Mouse (Mus musculus): ENCODE data around the gene Pnma1. TPM values are rescaled to one million over a fixed set of nuclear protein-coding genes. Genes with fewer than 3 reads are reported as not detected.

The Pnma1 gene
- polyA plus RNA-seq, 1 experiment from 2014 or later = 0.53 TPM

DNA sequence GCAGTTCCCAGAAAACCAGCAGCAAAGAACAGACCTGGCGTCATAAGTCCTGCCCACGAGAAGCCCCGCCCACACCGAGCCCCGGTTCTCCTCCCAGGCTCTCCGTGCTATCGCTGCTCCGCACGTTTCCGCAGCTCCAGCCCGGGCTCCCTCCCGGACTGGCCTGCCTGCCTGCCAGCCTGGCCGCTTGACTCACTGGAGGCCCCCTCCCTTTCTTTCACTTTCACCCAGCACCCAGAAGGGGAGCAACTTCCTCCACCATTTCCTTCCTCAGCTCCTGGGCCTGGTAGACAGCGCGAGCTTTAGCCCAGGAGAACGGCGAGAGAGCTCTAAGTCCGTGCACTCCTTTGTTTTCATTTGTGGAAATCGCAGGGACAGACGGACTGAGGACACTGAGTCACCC, 27.4 kb upstream of the Pnma1 start:
- peak overlapping the region; percentile 79 for H3K4me2 ChIP-seq

GRCm38 (mm10) chr12:84174871-84175270, 26.6 kb upstream of the Pnma1 start:
- no peak for ATAC-seq (replicated peaks; ENCODE audit: low FRiP score)
- H3K27me3 ChIP-seq (replicated peaks; ENCODE audit: control insufficient read depth, insufficient read depth, low read length) = no peaks in the 10 kb centered on the region
- DNase-seq (ENCODE audit: low spot score) = no peak
- no peak overlapping the region for H3K9ac ChIP-seq (ENCODE audit: low read depth, low read length)
- 50% methylated on average over 6 of the region's 6 CpGs for WGBS
- no peaks in the 10 kb centered on the region for H3K9me3 ChIP-seq (ENCODE audit: control insufficient read depth, low read length)
- peaks cover 61% of the 10 kb centered on the region for H3K4me1 ChIP-seq (replicated peaks; ENCODE audit: control insufficient read depth, insufficient read depth, low read length)
- H3K36me3 ChIP-seq (ENCODE audit: control insufficient read depth, insufficient read depth, low read length) = peaks cover 29% of the 10 kb centered on the region
- H3K4me3 ChIP-seq (ENCODE audit: low read depth, low read length) = no peak overlapping the region
- H3K4me2 ChIP-seq = peak overlapping the region; percentile 79
- H3K27ac ChIP-seq (ENCODE audit: low read depth, low read length) = peak overlapping the region; percentile 97

More for the DNA sequence above, 27.4 kb upstream of the Pnma1 start:
- H3K4me3 ChIP-seq (ENCODE audit: low read depth, low read length) = peak overlapping the region; percentile 43
- peaks cover 26% of the 10 kb centered on the region for H3K36me3 ChIP-seq (ENCODE audit: control insufficient read depth, insufficient read depth, low read length)
- under 1% methylated on average over 19 of the region's 20 CpGs for WGBS
- H3K27me3 ChIP-seq (replicated peaks; ENCODE audit: control insufficient read depth, insufficient read depth, low read length) = no peaks in the 10 kb centered on the region
- peak; percentile 89 for DNase-seq (ENCODE audit: low spot score)
- ATAC-seq (replicated peaks; ENCODE audit: low FRiP score) = peak; percentile 91
- H3K9me3 ChIP-seq (ENCODE audit: control insufficient read depth, low read length) = no peaks in the 10 kb centered on the region
- peak overlapping the region; percentile 97 for H3K27ac ChIP-seq (ENCODE audit: low read depth, low read length)
- peak overlapping the region; percentile 76 for H3K9ac ChIP-seq (ENCODE audit: low read depth, low read length)
- H3K4me1 ChIP-seq (replicated peaks; ENCODE audit: control insufficient read depth, insufficient read depth, low read length) = peaks cover 69% of the 10 kb centered on the region

DNA sequence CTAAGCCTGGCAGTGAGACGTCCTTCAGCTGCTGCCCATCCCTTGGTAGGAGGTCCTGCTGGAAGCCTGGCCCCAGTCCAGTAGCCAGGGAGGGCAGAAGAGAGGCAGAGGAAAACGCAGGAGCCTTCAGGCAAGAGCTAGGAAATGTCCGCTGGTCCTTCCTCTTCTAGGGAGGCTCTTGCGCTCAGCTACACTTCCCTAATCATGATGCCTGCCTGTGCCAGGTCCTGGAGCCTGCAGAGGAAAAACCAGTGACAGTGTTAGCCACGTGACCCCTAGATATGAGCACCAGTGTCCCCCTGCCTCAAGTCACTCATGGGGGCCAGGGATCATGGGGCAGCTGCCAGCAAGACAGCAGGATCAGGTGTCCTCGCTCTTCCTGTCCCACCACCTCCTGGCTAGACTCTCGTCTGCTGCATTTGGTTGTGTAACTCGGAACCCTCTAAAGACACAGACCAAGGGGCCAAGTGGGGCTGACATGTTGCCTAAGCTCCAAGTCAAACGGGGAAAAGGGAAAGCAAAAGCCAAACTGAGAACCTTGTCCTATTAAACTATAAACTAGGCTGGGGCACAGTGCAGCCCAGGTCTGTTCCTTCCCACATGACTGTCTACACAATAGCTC, 26.0 kb upstream of the Pnma1 start:
- 67% methylated on average over 9 of the region's 9 CpGs for WGBS
- Histone ChIP-seq H3K4me3 (ENCODE audit: low read depth, low read length) (no peak overlapping the region), H3K27ac (ENCODE audit: low read depth, low read length) (peak overlapping the region; percentile 97), H3K9ac (ENCODE audit: low read depth, low read length) (no peak overlapping the region), H3K36me3 (ENCODE audit: control insufficient read depth, insufficient read depth, low read length) (peaks cover 29% of the 10 kb centered on the region), H3K9me3 (ENCODE audit: control insufficient read depth, low read length) (no peaks in the 10 kb centered on the region), H3K4me2 (peak overlapping the region; percentile 79), H3K4me1 (replicated peaks; ENCODE audit: control insufficient read depth, insufficient read depth, low read length) (peaks cover 57% of the 10 kb centered on the region), H3K27me3 (replicated peaks; ENCODE audit: control insufficient read depth, insufficient read depth, low read length) (no peaks in the 10 kb centered on the region)
- DNase-seq (ENCODE audit: low spot score) = no peak
- ATAC-seq (replicated peaks; ENCODE audit: low FRiP score) = no peak

- Histone ChIP-seq H3K4me1 (replicated peaks; ENCODE audit: control insufficient read depth, insufficient read depth, low read length) (peaks cover 48% of the 10 kb centered on the region), H3K27ac (ENCODE audit: low read depth, low read length) (peak overlapping the region; percentile 97; the same call in 1 of the 2 replicates), H3K9ac (ENCODE audit: low read depth, low read length) (no peak overlapping the region), H3K4me2 (no peak overlapping the region), H3K27me3 (replicated peaks; ENCODE audit: control insufficient read depth, insufficient read depth, low read length) (no peaks in the 10 kb centered on the region), H3K9me3 (ENCODE audit: control insufficient read depth, low read length) (no peaks in the 10 kb centered on the region), H3K36me3 (ENCODE audit: control insufficient read depth, insufficient read depth, low read length) (peaks cover 29% of the 10 kb centered on the region), H3K4me3 (ENCODE audit: low read depth, low read length) (no peak overlapping the region)
- 93% methylated on average over 13 of the region's 13 CpGs for WGBS
- no peak for DNase-seq (ENCODE audit: low spot score)
- no peak for ATAC-seq (replicated peaks; ENCODE audit: low FRiP score)
Measured at GRCm38 (mm10) chr12:84173309-84173915, 25.1 kb upstream of the Pnma1 start.

- Histone ChIP-seq H3K4me1 (replicated peaks; ENCODE audit: control insufficient read depth, insufficient read depth, low read length) (peaks cover 42% of the 10 kb centered on the region), H3K4me3 (ENCODE audit: low read depth, low read length) (no peak overlapping the region)
- no peak for ATAC-seq (replicated peaks; ENCODE audit: low FRiP score)
Measured at GRCm38 (mm10) chr12:84172862-84173261, 24.6 kb upstream of the Pnma1 start.

GRCm38 (mm10) chr12:84172216-84172615, 23.9 kb upstream of the Pnma1 start:
- H3K4me1 ChIP-seq (replicated peaks; ENCODE audit: control insufficient read depth, insufficient read depth, low read length) = peaks cover 36% of the 10 kb centered on the region
- H3K9ac ChIP-seq (ENCODE audit: low read depth, low read length) = no peak overlapping the region
- H3K27me3 ChIP-seq (replicated peaks; ENCODE audit: control insufficient read depth, insufficient read depth, low read length) = no peaks in the 10 kb centered on the region
- DNase-seq (ENCODE audit: low spot score) = no peak
- H3K27ac ChIP-seq (ENCODE audit: low read depth, low read length) = no peak overlapping the region
- no peak overlapping the region for H3K4me3 ChIP-seq (ENCODE audit: low read depth, low read length)
- ATAC-seq (replicated peaks; ENCODE audit: low FRiP score) = no peak
- WGBS = 87% methylated on average over 3 of the region's 3 CpGs
- no peak overlapping the region for H3K4me2 ChIP-seq
- H3K36me3 ChIP-seq (ENCODE audit: control insufficient read depth, insufficient read depth, low read length) = peaks cover 31% of the 10 kb centered on the region
- H3K9me3 ChIP-seq (ENCODE audit: control insufficient read depth, low read length) = no peaks in the 10 kb centered on the region

More at GRCm38 (mm10) chr12:84172862-84173261, 24.6 kb upstream of the Pnma1 start:
- Histone ChIP-seq H3K36me3 (ENCODE audit: control insufficient read depth, insufficient read depth, low read length) (peaks cover 29% of the 10 kb centered on the region), H3K27ac (ENCODE audit: low read depth, low read length) (no peak overlapping the region), H3K4me2 (no peak overlapping the region), H3K9me3 (ENCODE audit: control insufficient read depth, low read length) (no peaks in the 10 kb centered on the region), H3K9ac (ENCODE audit: low read depth, low read length) (no peak overlapping the region), H3K27me3 (replicated peaks; ENCODE audit: control insufficient read depth, insufficient read depth, low read length) (no peaks in the 10 kb centered on the region)
- WGBS = 96% methylated on average over 17 of the region's 17 CpGs
- DNase-seq (ENCODE audit: low spot score) = no peak

GRCm38 (mm10) chr12:84170610-84171009, 22.3 kb upstream of the Pnma1 start:
- Histone ChIP-seq H3K36me3 (ENCODE audit: control insufficient read depth, insufficient read depth, low read length) (peaks cover 31% of the 10 kb centered on the region), H3K9me3 (ENCODE audit: control insufficient read depth, low read length) (no peaks in the 10 kb centered on the region)
- WGBS = 86% methylated on average over 10 of the region's 10 CpGs

DNA sequence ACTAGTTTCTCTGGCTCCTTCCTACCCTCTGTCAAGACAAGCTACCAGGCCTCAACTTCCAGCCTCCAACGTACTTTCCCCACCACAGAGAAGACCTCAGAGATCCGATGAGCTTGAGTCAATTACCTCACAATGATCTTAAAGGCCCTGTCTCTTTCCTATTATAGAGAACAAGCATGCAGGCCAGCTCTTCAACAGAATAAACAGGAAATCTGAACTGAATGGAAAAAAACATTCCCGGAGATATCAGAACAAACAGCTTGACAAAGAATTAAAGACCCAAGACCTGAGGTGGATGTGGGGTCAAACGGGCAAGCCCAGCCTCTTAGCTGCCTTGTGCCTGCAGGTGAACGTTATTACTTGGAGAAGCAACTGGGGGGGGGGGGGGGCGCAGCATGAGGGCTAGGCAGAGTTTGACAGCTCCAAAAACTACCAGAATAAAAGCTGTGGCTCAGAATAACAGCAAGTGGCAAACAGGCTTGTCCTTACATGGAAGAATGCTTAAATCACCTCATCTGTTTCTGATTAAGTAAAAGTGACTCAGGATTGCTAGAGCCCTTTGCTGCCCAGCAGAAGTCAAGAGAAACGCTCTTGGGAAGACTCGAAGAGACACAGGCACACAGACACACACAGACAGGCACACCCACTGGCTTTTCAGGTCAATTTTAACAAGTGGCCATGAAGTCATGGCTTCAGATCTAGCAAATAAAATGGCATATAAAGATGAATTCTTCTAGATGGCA, 17.5 kb upstream of the Pnma1 start:
- Histone ChIP-seq H3K9ac (ENCODE audit: low read depth, low read length) (no peak overlapping the region), H3K4me2 (no peak overlapping the region), H3K27ac (ENCODE audit: low read depth, low read length) (no peak overlapping the region; the same call in 1 of the 2 replicates), H3K4me1 (replicated peaks; ENCODE audit: control insufficient read depth, insufficient read depth, low read length) (peaks cover 19% of the 10 kb centered on the region), H3K27me3 (replicated peaks; ENCODE audit: control insufficient read depth, insufficient read depth, low read length) (no peaks in the 10 kb centered on the region), H3K4me3 (ENCODE audit: low read depth, low read length) (no peak overlapping the region), H3K36me3 (ENCODE audit: control insufficient read depth, insufficient read depth, low read length) (peaks cover 21% of the 10 kb centered on the region; the same call in 1 of the 2 replicates), H3K9me3 (ENCODE audit: control insufficient read depth, low read length) (no peaks in the 10 kb centered on the region)
- ATAC-seq (replicated peaks; ENCODE audit: low FRiP score) = no peak
- 55% methylated on average over 8 of the region's 8 CpGs for WGBS
- DNase-seq (ENCODE audit: low spot score) = no peak

More at GRCm38 (mm10) chr12:84170610-84171009, 22.3 kb upstream of the Pnma1 start:
- H3K4me2 ChIP-seq = no peak overlapping the region
- peaks cover 25% of the 10 kb centered on the region for H3K4me1 ChIP-seq (replicated peaks; ENCODE audit: control insufficient read depth, insufficient read depth, low read length)
- no peak overlapping the region for H3K9ac ChIP-seq (ENCODE audit: low read depth, low read length)
- no peaks in the 10 kb centered on the region for H3K27me3 ChIP-seq (replicated peaks; ENCODE audit: control insufficient read depth, insufficient read depth, low read length)
- H3K27ac ChIP-seq (ENCODE audit: low read depth, low read length) = no peak overlapping the region
- DNase-seq (ENCODE audit: low spot score) (no peak), ATAC-seq (replicated peaks; ENCODE audit: low FRiP score) (no peak)
- no peak overlapping the region for H3K4me3 ChIP-seq (ENCODE audit: low read depth, low read length)
